15 mouse cellular contexts compared by ENCODE assay signal in the genomic region with DNA sequence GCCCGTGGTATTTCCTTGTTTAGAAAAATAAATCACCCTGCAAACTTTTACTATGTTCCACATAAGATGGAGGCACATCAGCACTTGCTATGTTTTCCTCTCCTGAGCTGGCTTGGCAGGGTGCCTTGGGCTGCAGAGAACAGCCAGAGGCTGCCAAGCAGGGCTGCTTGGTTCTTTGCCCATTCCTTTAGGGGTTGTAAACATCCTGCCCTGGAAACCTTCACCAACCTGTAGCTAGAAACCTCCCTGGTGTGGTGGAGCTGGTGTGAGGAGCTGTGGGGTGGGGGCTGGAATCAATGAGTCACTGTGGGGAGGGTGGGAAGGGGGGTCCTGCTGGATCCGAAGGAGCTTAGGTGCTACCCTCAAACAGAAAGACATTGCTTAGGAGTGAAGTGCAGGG.
DNase-seq lines count a peak whose midpoint lies in the region; ATAC-seq lines count a peak whose summit lies in the region.
"Had no signal": no experiment of that assay in that cellular context is flagged by ENCODE, and none has a peak within 500 bp of the region (broad histone marks: within the 10 kb centered on the region; RNA-seq: fewer than 3 reads in every experiment).

No protein-coding gene starts in this region.

- ATAC-seq in embryonic facial prominence, embryonic 14.5 days (ENCODE audit: low read depth) = peak; percentile 35
- ATAC-seq in granulocyte monocyte progenitor cell, adult 5-6 weeks (replicated peaks; ENCODE audit: poor library complexity, severe bottlenecking) = no peak
- ATAC-seq in hindbrain, embryonic 12.5 days (ENCODE audit: low FRiP score) = no peak

- H3K4me2 ChIP-seq in embryonic facial prominence, embryonic 14.5 days (ENCODE audit: low read depth, low read length) = no peak overlapping the region
- no peak overlapping the region for H3K4me2 ChIP-seq in hindbrain, embryonic 12.5 days (replicated peaks)
- H3K4me2 ChIP-seq: liver, embryonic 15.5 days had no signal

- whole genome bisulfite sequencing in embryonic facial prominence, embryonic 14.5 days = 48% methylated on average over 2 of the region's 2 CpGs
- 80% methylated on average over 2 of the region's 2 CpGs for WGBS in hindbrain, embryonic 12.5 days

- H3K36me3 ChIP-seq in embryonic facial prominence, embryonic 14.5 days (ENCODE audit: control insufficient read depth, insufficient read depth, low read length) = no peaks in the 10 kb centered on the region
- H3K36me3 ChIP-seq in hindbrain, embryonic 12.5 days = no peaks in the 10 kb centered on the region
- H3K36me3 ChIP-seq: forebrain, embryonic 10.5 days; hindbrain, embryonic 10.5 days; liver, embryonic 15.5 days had no signal

- H3K4me3 ChIP-seq in embryonic facial prominence, embryonic 14.5 days (ENCODE audit: low read depth, low read length) = no peak overlapping the region
- no peak overlapping the region for H3K4me3 ChIP-seq in hindbrain, embryonic 12.5 days
- H3K4me3 ChIP-seq: forebrain, embryonic 10.5 days; hindbrain, embryonic 10.5 days; liver, embryonic 15.5 days; myocyte had no signal

- no peaks in the 10 kb centered on the region for H3K9me3 ChIP-seq in embryonic facial prominence, embryonic 14.5 days (ENCODE audit: control insufficient read depth, low read length)
- H3K9me3 ChIP-seq in hindbrain, embryonic 12.5 days (replicated peaks) = no peaks in the 10 kb centered on the region
- H3K9me3 ChIP-seq: forebrain, embryonic 10.5 days; hindbrain, embryonic 10.5 days; liver, embryonic 15.5 days had no signal

- peak; percentile 28 for DNase-seq in gastrocnemius, postnatal 14 days
- DNase-seq in gastrocnemius, postnatal 10 days = no peak
- DNase-seq in left cerebral cortex, postnatal 4 days = peak; percentile 53
- DNase-seq in left cerebral cortex, postnatal 36 days (ENCODE audit: low spot score in 2 of 2) = no peak
- DNase-seq in embryonic facial prominence, embryonic 14.5 days (ENCODE audit: low spot score) = peak; percentile 89
- DNase-seq in lung, postnatal 10 days = peak; percentile 51
- DNase-seq: cerebellum, postnatal 36 days; layer of hippocampus, adult 9-11 months; right cerebral cortex, postnatal 25 days had no signal

- intact Hi-C loops in gastrocnemius, postnatal 14 days (cut with DNase I; ENCODE audit: low total_unique reads) = loop anchor here (10.0 kb wide), 1 partner anchor 1500 kb away; no protein-coding TSS in a partner anchor
- intact Hi-C loops in left cerebral cortex, postnatal 4 days (cut with DNase I) = loop anchor here (5.0 kb wide), 1 partner anchor 1077 kb away; no protein-coding TSS in a partner anchor
- intact Hi-C loops in left cerebral cortex, postnatal 36 days (cut with DNase I) = loop anchor here (5.0 kb wide), 1 partner anchor 82 kb away; the partner anchor contains the start of gene Foxp1

- no peak overlapping the region for H3K9ac ChIP-seq in embryonic facial prominence, embryonic 14.5 days (ENCODE audit: low read depth, low read length)
- no peak overlapping the region for H3K9ac ChIP-seq in hindbrain, embryonic 12.5 days
- H3K9ac ChIP-seq: liver, embryonic 15.5 days had no signal

- no peak overlapping the region for H3K27ac ChIP-seq in embryonic facial prominence, embryonic 14.5 days (replicated peaks; ENCODE audit: low read depth, low read length)
- no peak overlapping the region for H3K27ac ChIP-seq in hindbrain, embryonic 12.5 days
- H3K27ac ChIP-seq: forebrain, embryonic 10.5 days; hindbrain, embryonic 10.5 days; liver, embryonic 15.5 days had no signal

- H3K4me1 ChIP-seq in embryonic facial prominence, embryonic 14.5 days (ENCODE audit: control insufficient read depth, insufficient read depth, low read length) = peaks cover 1% of the 10 kb centered on the region; the same call in 1 of the 2 replicates
- H3K4me1 ChIP-seq in hindbrain, embryonic 12.5 days = peaks cover under 1% of the 10 kb centered on the region

- no peaks in the 10 kb centered on the region for H3K27me3 ChIP-seq in embryonic facial prominence, embryonic 14.5 days (replicated peaks; ENCODE audit: control insufficient read depth, insufficient read depth, low read length)
- peaks cover 9% of the 10 kb centered on the region for H3K27me3 ChIP-seq in hindbrain, embryonic 12.5 days
- H3K27me3 ChIP-seq: liver, embryonic 15.5 days had no signal

Comparison
In these comparisons a context has a peak if more than half of its experiments do, and no peak if none do; other contexts are left out.
1. DNase-seq: peak in gastrocnemius, postnatal 14 days (single experiment), left cerebral cortex, postnatal 4 days (single experiment), embryonic facial prominence, embryonic 14.5 days (single experiment) and lung, postnatal 10 days (single experiment); none in gastrocnemius, postnatal 10 days (single experiment) and left cerebral cortex, postnatal 36 days (0 of 2).